8 mouse cellular contexts compared by ENCODE assay signal in genomic region chr1:126737554-126738290, GRCm38 (mm10).
DNase-seq lines count a peak whose midpoint lies in the region; ATAC-seq lines count a peak whose summit lies in the region.

No protein-coding gene starts in this region.

- H3K27me3 ChIP-seq in liver, embryonic 12.5 days (replicated peaks): peaks cover 29% of the 10 kb centered on the region
- 0 out of 2 replicates have a peak, but pooled peaks cover 2% of the 10 kb centered on the region for H3K27me3 ChIP-seq in neural tube, embryonic 12.5 days (replicated peaks)

- peak overlapping the region; percentile 57 for H3K4me2 ChIP-seq in liver, embryonic 12.5 days
- peak overlapping the region; percentile 68 for H3K4me2 ChIP-seq in neural tube, embryonic 12.5 days (replicated peaks)

- ATAC-seq in liver, embryonic 12.5 days: peak; percentile 49; the same call in 1 of the 2 replicates
- ATAC-seq in neural tube, embryonic 12.5 days (ENCODE audit: low FRiP score, low read depth): peak; percentile 63; the same call in 1 of the 2 replicates

- DNase-seq in Muller cell, postnatal 12 days (ENCODE audit: inconsistent ontology term): peak; percentile 73
- DNase-seq in cerebellum, adult 11 months: peak; percentile 3
- peak; percentile 54 for DNase-seq in forelimb bud, embryonic 11.5 days (ENCODE audit: low read depth, low spot score)
- DNase-seq in heart, postnatal 14 days: peak; percentile 38 to 52
- peak; percentile 65 to 75 for DNase-seq in kidney, postnatal 25 days
- no peak for DNase-seq in spleen, postnatal 10 days (ENCODE audit: low spot score in 2 of 2)

- intact Hi-C loops in heart, postnatal 14 days (cut with DNase I): loop anchor here (5.0 kb wide), 2 partner anchors 95 to 190 kb away; partner anchors contain the start of gene Nckap5

- H3K27ac ChIP-seq in liver, embryonic 12.5 days: no peak overlapping the region
- H3K27ac ChIP-seq in neural tube, embryonic 12.5 days: no peak overlapping the region; the same call in 1 of the 2 replicates

- H3K4me3 ChIP-seq in liver, embryonic 12.5 days: peak overlapping the region; percentile 39
- H3K4me3 ChIP-seq in neural tube, embryonic 12.5 days: peak overlapping the region; percentile 43

- H3K9me3 ChIP-seq in liver, embryonic 12.5 days (replicated peaks): no peaks in the 10 kb centered on the region
- H3K9me3 ChIP-seq in neural tube, embryonic 12.5 days: no peaks in the 10 kb centered on the region

- no peaks in the 10 kb centered on the region for H3K36me3 ChIP-seq in liver, embryonic 12.5 days
- H3K36me3 ChIP-seq in neural tube, embryonic 12.5 days: no peaks in the 10 kb centered on the region

- H3K4me1 ChIP-seq in liver, embryonic 12.5 days: no peaks in the 10 kb centered on the region
- H3K4me1 ChIP-seq in neural tube, embryonic 12.5 days: peaks cover 35% of the 10 kb centered on the region

- 13% methylated on average over 18 of the region's 18 CpGs for WGBS in liver, embryonic 12.5 days (ENCODE audit: insufficient replicate concordance)
- WGBS in neural tube, embryonic 12.5 days: 4% methylated on average over 18 of the region's 18 CpGs

- no peak overlapping the region for H3K9ac ChIP-seq in liver, embryonic 12.5 days
- H3K9ac ChIP-seq in neural tube, embryonic 12.5 days: peak overlapping the region; percentile 51

Comparison
In these comparisons a context has a peak if more than half of its experiments do, and no peak if none do; other contexts are left out.
1. DNase-seq: peak in Muller cell, postnatal 12 days (single experiment), cerebellum, adult 11 months (single experiment), forelimb bud, embryonic 11.5 days (single experiment), heart, postnatal 14 days (2 of 2) and kidney, postnatal 25 days (2 of 2); none in spleen, postnatal 10 days (0 of 2).